Mouse (Mus musculus) forelimb bud, embryonic 11.5 days (tissue): ENCODE results near the gene Fbrs.
"Not testable (repeated sequence)": the region's sequence is repeated elsewhere in the genome, so short reads cannot be mapped to it uniquely, and the experiment has no call there.

ENCODE experiments used
- DNase-seq: peaks from one replicate; pipeline ENCODE4 v3.0.0-alpha.2; 2012; ENCODE audit warnings: low read depth, low spot score

Fbrs gene

GRCm38 (mm10) chr7:127476336-127476735 is 2.7 kb upstream of the Fbrs start:
- no peak for DNase-seq

- no peak for DNase-seq
Measured at GRCm38 (mm10) chr7:127476855-127477254, 2.1 kb upstream of the Fbrs start.

DNA sequence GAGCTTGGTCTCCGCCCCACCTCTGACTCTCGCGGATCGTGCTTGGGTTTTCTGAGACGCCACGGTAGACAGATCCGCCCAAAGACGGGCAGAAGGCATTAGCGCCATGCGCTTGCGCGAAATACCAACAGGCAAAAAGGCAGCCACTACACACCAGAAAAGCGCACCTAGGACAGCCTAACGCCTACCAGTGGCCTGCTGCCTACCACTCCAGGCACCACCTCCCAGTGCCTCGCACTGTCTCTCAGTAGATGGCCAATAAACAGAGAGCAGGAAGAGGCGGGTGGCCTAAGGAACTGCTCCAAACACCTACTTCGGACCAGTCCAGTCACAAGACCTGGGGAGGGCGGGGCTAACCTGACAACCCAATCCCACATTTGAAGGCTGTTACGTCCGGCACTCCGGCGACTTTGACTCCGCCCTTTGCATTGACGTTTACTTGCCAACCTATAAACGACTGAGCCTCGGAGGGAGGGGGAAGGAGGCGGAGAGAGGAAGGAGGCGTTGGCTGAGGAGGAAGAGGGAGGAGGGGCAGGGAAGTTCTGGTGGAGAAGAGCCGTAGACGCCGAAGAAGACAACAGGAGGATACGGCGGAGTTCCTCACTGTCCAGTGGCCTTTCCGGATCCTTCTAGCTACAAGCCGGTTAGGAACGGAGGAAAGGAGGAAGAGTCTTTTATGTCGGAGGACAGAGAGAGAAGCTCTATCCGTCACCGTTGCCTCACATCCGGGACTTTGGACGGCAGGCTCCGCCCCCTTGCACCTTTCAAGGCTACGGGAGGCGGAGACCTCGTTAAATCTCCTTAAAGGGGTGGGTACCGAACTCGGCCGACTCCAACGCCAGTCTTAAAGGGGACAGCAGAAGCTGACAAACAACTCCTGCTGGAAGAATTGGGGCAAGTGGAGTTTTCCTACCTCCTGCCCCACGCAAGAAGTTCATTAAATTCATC is 1.0 kb upstream of the Fbrs start:
- peak; percentile 100 for DNase-seq

DNA sequence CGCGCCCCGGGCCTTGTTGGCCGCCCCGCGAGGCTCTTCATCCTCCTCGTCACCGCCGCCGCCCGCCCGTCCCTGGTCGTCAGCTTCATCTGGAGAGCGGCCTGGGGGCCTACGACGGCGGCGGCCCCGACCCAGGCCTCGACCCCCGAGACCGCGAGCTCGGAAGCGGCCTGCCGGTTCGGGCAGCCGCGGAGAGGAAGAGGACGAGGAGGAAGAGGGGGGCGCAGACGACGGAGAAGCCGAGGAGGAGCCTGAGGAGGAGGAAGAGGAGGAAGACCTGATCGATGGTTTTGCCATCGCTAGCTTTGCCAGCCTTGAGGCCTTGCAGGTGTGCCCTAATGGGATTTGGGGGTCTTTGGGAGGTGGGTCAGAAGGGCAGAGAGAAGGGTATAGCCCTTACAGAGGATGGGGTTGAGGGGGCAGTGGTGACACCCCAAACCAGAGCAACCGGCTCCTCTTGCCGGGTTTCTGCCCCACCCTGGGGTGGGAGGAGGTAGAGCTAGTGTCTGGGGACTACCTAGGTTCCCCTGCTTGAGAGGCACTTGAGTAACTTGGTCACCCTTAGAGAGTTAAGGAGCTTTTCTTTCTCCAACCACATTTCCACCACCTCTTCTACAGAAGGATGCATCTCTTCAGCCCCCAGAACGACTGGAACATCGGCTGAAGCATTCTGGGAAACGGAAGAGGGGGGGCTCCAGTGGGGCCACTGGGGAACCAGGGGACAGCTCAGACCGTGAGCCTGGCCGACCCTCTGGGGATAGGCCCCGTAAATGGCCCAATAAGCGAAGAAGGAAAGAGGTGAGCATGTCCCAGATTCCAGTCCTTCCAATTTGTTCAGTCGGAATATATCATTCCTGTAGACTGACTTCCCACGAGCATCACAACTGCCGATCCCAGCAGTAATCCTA is 573 bp downstream of the Fbrs start:
- DNase-seq, result no peak

- no peak for DNase-seq
Measured at GRCm38 (mm10) chr7:127480321-127480720, 1.3 kb downstream of the Fbrs start.

GRCm38 (mm10) chr7:127485416-127485815 is 6.4 kb downstream of the Fbrs start:
- DNase-seq, result no peak

- not testable (repeated sequence) for DNase-seq
Measured at GRCm38 (mm10) chr7:127488364-127488763, 9.4 kb downstream of the Fbrs start.

DNA sequence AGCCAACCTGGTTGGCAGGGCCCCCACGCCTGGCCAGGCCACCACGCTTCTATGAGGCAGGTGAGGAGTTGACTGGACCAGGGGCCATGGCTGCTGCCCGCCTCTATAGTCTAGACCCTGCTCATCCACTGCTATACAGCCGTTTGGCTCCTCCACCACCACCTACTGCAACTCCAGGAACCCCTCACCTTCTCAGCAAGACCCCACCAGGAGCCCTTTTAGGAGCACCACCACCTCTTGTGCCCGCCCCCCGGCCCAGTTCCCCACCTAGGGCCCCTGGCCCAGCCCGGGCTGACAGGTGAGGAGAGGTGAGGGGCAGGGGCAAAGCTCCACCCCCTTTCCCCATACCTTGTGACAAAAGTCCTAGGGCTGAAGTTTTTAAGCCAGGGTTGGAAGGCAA is 11.0 kb downstream of the Fbrs start:
- DNase-seq, result no peak

DNA sequence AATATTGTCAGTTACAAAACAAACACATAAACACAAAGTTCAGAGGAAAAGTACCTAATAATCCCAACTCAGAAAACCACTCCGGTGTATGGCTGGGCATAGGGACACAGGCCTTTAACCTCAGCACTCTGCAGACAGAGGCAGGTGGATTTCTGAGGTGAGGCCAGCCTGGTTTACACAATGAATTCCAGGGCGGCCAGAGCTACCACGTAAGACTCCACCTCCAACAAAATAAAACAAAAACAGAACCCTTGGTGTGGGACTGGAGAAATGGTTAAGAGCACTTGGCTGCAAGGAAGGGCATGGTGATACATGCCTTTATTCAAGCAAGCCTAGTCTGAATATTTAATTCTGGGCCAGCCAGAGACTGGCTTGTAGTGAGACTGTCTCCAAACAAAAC is 12.8 kb downstream of the Fbrs start:
- no peak for DNase-seq

- DNase-seq, result no peak
Measured at GRCm38 (mm10) chr7:127494648-127495047, 15.6 kb downstream of the Fbrs start.

- no peak for DNase-seq
Measured at GRCm38 (mm10) chr7:127497382-127497781, 18.4 kb downstream of the Fbrs start.

DNA sequence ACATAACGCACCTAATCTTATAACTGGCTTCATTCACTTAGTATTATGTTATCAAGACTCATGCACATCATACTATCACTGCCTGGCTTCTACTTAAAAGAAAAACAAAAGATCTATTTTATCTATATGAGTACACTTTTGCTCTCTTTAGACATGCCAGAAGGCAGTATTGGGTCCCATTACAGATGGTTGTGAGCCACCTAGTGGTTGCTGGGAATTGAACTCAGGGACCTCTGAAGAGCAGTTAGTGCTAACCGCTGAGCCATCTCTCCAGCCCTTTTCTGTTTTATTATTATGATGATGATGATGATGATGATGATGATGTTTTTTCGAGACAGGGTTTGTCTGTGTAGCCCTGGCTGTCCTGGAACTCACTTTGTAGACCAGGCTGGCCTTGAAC is 19.4 kb downstream of the Fbrs start:
- DNase-seq, result peak; percentile 27

GRCm38 (mm10) chr7:127508291-127508690 is 29.3 kb downstream of the Fbrs start:
- no peak for DNase-seq

- DNase-seq, result not testable (repeated sequence)
Measured at GRCm38 (mm10) chr7:127509830-127510229, 30.8 kb downstream of the Fbrs start.

- peak; percentile 6 for DNase-seq
Measured at GRCm38 (mm10) chr7:127511241-127511640, 32.2 kb downstream of the Fbrs start.

DNA sequence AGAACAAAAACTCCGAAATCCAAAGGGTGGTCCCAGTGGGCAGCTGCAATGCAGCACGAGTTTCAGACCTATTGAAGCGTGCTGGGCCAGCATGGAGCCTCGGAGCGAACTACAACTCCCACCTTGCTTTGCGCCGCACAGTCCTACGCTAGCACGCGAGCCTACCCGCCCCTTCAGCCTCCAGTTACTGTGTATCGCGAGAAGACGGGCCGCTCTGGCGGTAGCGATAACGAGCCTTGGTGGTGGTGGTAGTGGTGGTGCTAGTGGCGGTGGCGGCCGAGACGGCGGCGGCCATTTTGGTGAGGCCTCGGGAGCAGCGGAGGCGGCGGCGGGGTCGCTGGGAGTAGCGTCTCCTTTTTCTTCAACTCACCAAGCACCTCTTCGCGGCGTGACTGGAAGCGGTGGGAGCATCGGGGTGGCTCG is 32.8 kb downstream of the Fbrs start, which contains the start of gene Srcap:
Gene Srcap, plus strand, starts transcription at position 176 of the 423 bp plus-strand sequence.
- DNase-seq, result peak; percentile 97

DNA sequence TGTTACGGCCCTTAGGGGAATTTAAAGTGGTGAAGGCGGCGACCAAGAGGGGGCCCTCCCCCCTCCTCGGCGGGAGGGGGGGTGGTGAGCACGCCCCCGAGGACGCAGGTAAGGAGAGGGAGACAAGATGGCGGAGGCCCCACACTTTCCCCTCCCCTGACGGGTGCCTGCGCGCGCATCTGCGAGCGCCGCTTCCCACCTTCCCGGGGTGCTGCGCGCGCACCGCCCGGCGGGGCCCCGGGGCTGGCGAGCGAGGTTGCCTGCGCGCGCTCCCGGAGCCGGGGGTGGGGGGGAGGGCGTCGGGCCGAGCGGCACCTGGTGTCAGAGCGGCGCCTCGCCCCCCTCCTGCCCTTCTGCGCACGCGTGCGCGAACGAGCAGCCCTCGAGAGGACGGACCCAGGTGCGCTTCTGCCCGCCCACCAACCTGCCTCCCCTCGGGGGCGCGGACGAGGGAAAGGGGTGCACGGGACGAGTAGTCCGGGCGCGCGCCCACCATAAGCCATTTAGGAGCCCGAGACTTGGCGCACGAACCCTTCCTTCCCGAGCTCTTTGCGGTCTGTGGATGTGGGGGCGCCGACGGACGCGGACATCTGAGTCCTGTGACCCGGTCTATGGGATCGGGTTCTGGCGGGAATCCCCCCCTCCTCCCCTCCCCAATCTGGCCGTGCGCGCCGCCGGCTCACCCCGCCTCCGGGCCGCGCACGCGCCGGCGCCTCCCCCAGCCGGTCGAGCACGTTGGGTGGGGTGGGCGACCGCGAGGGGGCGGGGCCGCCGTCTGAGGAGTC is 33.4 kb downstream of the Fbrs start:
- DNase-seq, result peak; percentile 94

DNA sequence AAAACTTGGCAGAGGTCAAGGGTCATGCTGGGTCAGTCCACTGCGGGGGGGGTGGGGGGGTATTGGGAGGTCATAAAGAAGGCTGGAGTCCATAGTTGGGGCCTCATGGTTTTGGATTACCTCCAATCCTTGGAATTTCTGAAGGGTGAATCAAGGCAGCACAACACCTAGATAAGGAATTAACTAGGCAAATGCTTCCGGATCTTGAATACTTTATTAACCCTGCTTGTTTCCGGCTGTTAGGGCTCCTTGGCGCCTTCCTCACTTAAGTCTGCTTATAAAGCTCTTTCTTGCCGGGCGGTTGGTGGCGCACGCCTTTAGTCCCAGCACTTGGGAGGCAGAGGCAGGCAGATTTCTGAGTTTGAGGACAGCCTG is 34.0 kb downstream of the Fbrs start:
- no peak for DNase-seq

GRCm38 (mm10) chr7:127513781-127514180 is 34.8 kb downstream of the Fbrs start:
- no peak for DNase-seq

GRCm38 (mm10) chr7:127515846-127516245 is 36.8 kb downstream of the Fbrs start:
- DNase-seq, result no peak

- no peak for DNase-seq
Measured at GRCm38 (mm10) chr7:127516344-127516743, 37.3 kb downstream of the Fbrs start.
